Mouse (Mus musculus) right cerebral cortex, postnatal 4 days (tissue): ENCODE data around the gene Ormdl3.

ENCODE experiments used
- DNase-seq: peaks from one replicate; pipeline ENCODE4 v3.0.0-alpha.2; 2022

The Ormdl3 gene

GRCm38 (mm10) chr11:98550311-98550974 is 36.7 kb downstream of the Ormdl3 start:
- no peak for DNase-seq

GRCm38 (mm10) chr11:98549363-98549762 is 37.8 kb downstream of the Ormdl3 start:
- DNase-seq, result no peak

GRCm38 (mm10) chr11:98547308-98547693 is 39.9 kb downstream of the Ormdl3 start:
- DNase-seq, result no peak

- DNase-seq, result no peak
These were observed 40.5 kb downstream of the Ormdl3 start for GRCm38 (mm10) chr11:98546529-98547307.

GRCm38 (mm10) chr11:98545711-98546231 is 41.4 kb downstream of the Ormdl3 start, which contains the start of gene Ikzf3:
Gene Ikzf3, minus strand, starts transcription at chr11:98546031.
- peak; percentile 8 for DNase-seq

GRCm38 (mm10) chr11:98544890-98545677 is 42.1 kb downstream of the Ormdl3 start:
- DNase-seq, result no peak

- no peak for DNase-seq
These were observed 43.8 kb downstream of the Ormdl3 start for GRCm38 (mm10) chr11:98543414-98543813.

- DNase-seq, result no peak
These were observed 44.6 kb downstream of the Ormdl3 start for GRCm38 (mm10) chr11:98542553-98542952.

GRCm38 (mm10) chr11:98540319-98540718 is 46.8 kb downstream of the Ormdl3 start:
- no peak for DNase-seq

GRCm38 (mm10) chr11:98537480-98538034 is 49.6 kb downstream of the Ormdl3 start:
- DNase-seq, result no peak
